Mouse (Mus musculus): Measurements from ENCODE around the gene Klf1.

GRCm38 (mm10) chr8:84856864-84857441 is 44.8 kb upstream of the Klf1 start, which contains the start of gene Farsa:
- TF ChIP-seq HCFC1 (IDR thresholded peaks at IDR 0.05; ENCODE audit: borderline replicate concordance, insufficient read depth, low read length) (peak; percentile 97), MAFK (IDR thresholded peaks at IDR 0.05; ENCODE audit: insufficient read depth, low read depth, low read length) (no peak)

Data from ES-E14 (cell line).